Mouse (Mus musculus): Measurements from ENCODE around the gene Dbx2. TPM values are rescaled to one million over a fixed set of nuclear protein-coding genes. Genes with fewer than 3 reads are reported as not detected.

The Dbx2 gene
- total and polyA plus RNA-seq, 3 experiments: 0.14 to 1.1 (median 0.16) TPM

GRCm38 (mm10) chr15:95661718-95662117, 6.0 kb upstream of the Dbx2 start:
- Histone ChIP-seq H3K27me3 (ENCODE audit: insufficient read depth, low read length) (no peaks in the 10 kb centered on the region), H3K9me3 (replicated peaks) (no peaks in the 10 kb centered on the region), H3K36me3 (replicated peaks) (no peaks in the 10 kb centered on the region), H3K4me1 (ENCODE audit: insufficient read depth, low read depth, low read length) (peaks cover 45% of the 10 kb centered on the region), H3K4me3 (ENCODE audit: low read depth, low read length) (no peak overlapping the region)
- no peak for DNase-seq (ENCODE audit: low spot score)
- TF ChIP-seq POLR2AphosphoS5 (IDR thresholded peaks at IDR 0.05; ENCODE audit: insufficient replicate concordance, low read depth, low read length): no peak
- TF ChIP-seq GATA2 (IDR thresholded peaks at IDR 0.05; ENCODE audit: borderline replicate concordance, low read depth, low read length): no peak
- no peak for TF ChIP-seq TAL1 (conservative IDR thresholded peaks at IDR 0.05; ENCODE audit: low read depth, low read length)
- TF ChIP-seq GATA1 (IDR thresholded peaks at IDR 0.05; ENCODE audit: borderline replicate concordance, low read length): no peak
- TF ChIP-seq CTCF (IDR thresholded peaks at IDR 0.05; ENCODE audit: low read depth, low read length): no peak
- no peak for ATAC-seq (ENCODE audit: extremely low read depth, insufficient number of reproducible peaks, low FRiP score, poor library complexity, severe bottlenecking)

GRCm38 (mm10) chr15:95660368-95660767, 4.6 kb upstream of the Dbx2 start:
- ATAC-seq (ENCODE audit: extremely low read depth, insufficient number of reproducible peaks, low FRiP score, poor library complexity, severe bottlenecking) (peak; percentile 96), DNase-seq (ENCODE audit: low spot score) (peak; percentile 54)
- Histone ChIP-seq H3K36me3 (replicated peaks) (no peaks in the 10 kb centered on the region), H3K4me3 (ENCODE audit: low read depth, low read length) (no peak overlapping the region; the same call in 1 of the 2 replicates), H3K4me1 (ENCODE audit: insufficient read depth, low read depth, low read length) (peaks cover 49% of the 10 kb centered on the region), H3K27me3 (ENCODE audit: insufficient read depth, low read length) (no peaks in the 10 kb centered on the region), H3K9me3 (replicated peaks) (no peaks in the 10 kb centered on the region)
- TF ChIP-seq CTCF (IDR thresholded peaks at IDR 0.05; ENCODE audit: low read depth, low read length): no peak
- TF ChIP-seq GATA2 (IDR thresholded peaks at IDR 0.05; ENCODE audit: borderline replicate concordance, low read depth, low read length): peak; percentile 95
- no peak for TF ChIP-seq GATA1 (IDR thresholded peaks at IDR 0.05; ENCODE audit: borderline replicate concordance, low read length)
- no peak for TF ChIP-seq POLR2AphosphoS5 (IDR thresholded peaks at IDR 0.05; ENCODE audit: insufficient replicate concordance, low read depth, low read length)
- peak; percentile 99 for TF ChIP-seq TAL1 (conservative IDR thresholded peaks at IDR 0.05; ENCODE audit: low read depth, low read length)

DNA sequence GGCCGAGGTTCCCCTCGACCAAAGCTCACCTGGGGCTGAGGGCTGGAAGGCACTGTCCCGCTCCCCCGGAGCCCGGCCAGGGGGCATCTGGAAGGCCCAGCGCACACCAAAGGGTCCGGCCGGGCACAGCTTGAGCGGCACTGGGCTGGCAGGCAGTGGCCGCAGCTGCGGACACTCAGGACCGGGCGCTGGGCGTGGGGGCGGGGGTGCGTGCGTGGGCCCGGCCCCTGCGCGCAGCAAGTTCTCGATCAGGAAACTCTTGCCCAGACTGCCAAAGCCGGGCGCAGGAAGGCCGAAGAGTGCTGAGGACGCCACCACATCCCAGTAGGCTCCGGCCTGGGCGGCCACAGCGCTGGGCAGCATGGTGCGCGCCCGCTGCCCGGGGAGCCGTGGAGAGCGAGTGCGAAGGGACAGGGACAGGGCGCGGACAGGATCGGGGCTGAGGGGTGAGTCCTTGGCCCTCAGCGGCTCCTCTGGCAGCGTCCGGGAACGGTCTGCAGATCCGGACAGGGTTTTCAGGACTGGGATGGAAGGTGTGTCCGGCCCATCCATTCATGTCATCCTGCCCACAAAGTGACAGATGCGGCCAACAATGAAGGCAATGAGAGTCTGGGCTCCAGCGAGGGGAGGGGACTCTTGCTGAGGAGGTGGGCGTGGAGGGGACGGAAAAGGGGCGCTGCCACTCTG, 1.4 kb downstream of the Dbx2 start:
- ATAC-seq (ENCODE audit: extremely low read depth, insufficient number of reproducible peaks, low FRiP score, poor library complexity, severe bottlenecking) (no peak), DNase-seq (ENCODE audit: low spot score) (no peak)
- H3K4me1 ChIP-seq (ENCODE audit: insufficient read depth, low read depth, low read length): peaks cover 65% of the 10 kb centered on the region
- no peaks in the 10 kb centered on the region for H3K27me3 ChIP-seq (ENCODE audit: insufficient read depth, low read length)
- H3K36me3 ChIP-seq (replicated peaks): no peaks in the 10 kb centered on the region
- TF ChIP-seq TAL1 (conservative IDR thresholded peaks at IDR 0.05; ENCODE audit: low read depth, low read length) (no peak), CTCF (IDR thresholded peaks at IDR 0.05; ENCODE audit: low read depth, low read length) (no peak), GATA2 (IDR thresholded peaks at IDR 0.05; ENCODE audit: borderline replicate concordance, low read depth, low read length) (no peak), GATA1 (IDR thresholded peaks at IDR 0.05; ENCODE audit: borderline replicate concordance, low read length) (no peak), POLR2AphosphoS5 (IDR thresholded peaks at IDR 0.05; ENCODE audit: insufficient replicate concordance, low read depth, low read length) (no peak)
- peaks cover 12% of the 10 kb centered on the region for H3K9me3 ChIP-seq (replicated peaks)
- peak overlapping the region; percentile 2; the same call in 1 of the 2 replicates for H3K4me3 ChIP-seq (ENCODE audit: low read depth, low read length)

- Histone ChIP-seq H3K4me3 (ENCODE audit: low read depth, low read length) (no peak overlapping the region; the same call in 1 of the 2 replicates), H3K27me3 (ENCODE audit: insufficient read depth, low read length) (no peaks in the 10 kb centered on the region), H3K4me1 (ENCODE audit: insufficient read depth, low read depth, low read length) (peaks cover 64% of the 10 kb centered on the region), H3K36me3 (replicated peaks) (no peaks in the 10 kb centered on the region), H3K9me3 (replicated peaks) (peaks cover 12% of the 10 kb centered on the region)
- TF ChIP-seq TAL1 (conservative IDR thresholded peaks at IDR 0.05; ENCODE audit: low read depth, low read length) (no peak), GATA2 (IDR thresholded peaks at IDR 0.05; ENCODE audit: borderline replicate concordance, low read depth, low read length) (no peak), CTCF (IDR thresholded peaks at IDR 0.05; ENCODE audit: low read depth, low read length) (no peak), POLR2AphosphoS5 (IDR thresholded peaks at IDR 0.05; ENCODE audit: insufficient replicate concordance, low read depth, low read length) (no peak), GATA1 (IDR thresholded peaks at IDR 0.05; ENCODE audit: borderline replicate concordance, low read length) (no peak)
- DNase-seq (ENCODE audit: low spot score) (no peak), ATAC-seq (ENCODE audit: extremely low read depth, insufficient number of reproducible peaks, low FRiP score, poor library complexity, severe bottlenecking) (no peak)
Measured at GRCm38 (mm10) chr15:95653812-95654210, 1.9 kb downstream of the Dbx2 start.

- Histone ChIP-seq H3K4me1 (ENCODE audit: insufficient read depth, low read depth, low read length) (peaks cover 59% of the 10 kb centered on the region), H3K4me3 (ENCODE audit: low read depth, low read length) (no peak overlapping the region), H3K9me3 (replicated peaks) (peaks cover 12% of the 10 kb centered on the region), H3K27me3 (ENCODE audit: insufficient read depth, low read length) (no peaks in the 10 kb centered on the region), H3K36me3 (replicated peaks) (no peaks in the 10 kb centered on the region)
- DNase-seq (ENCODE audit: low spot score): no peak
- no peak for TF ChIP-seq TAL1 (conservative IDR thresholded peaks at IDR 0.05; ENCODE audit: low read depth, low read length)
- no peak for TF ChIP-seq GATA2 (IDR thresholded peaks at IDR 0.05; ENCODE audit: borderline replicate concordance, low read depth, low read length)
- no peak for TF ChIP-seq POLR2AphosphoS5 (IDR thresholded peaks at IDR 0.05; ENCODE audit: insufficient replicate concordance, low read depth, low read length)
- no peak for TF ChIP-seq GATA1 (IDR thresholded peaks at IDR 0.05; ENCODE audit: borderline replicate concordance, low read length)
- no peak for TF ChIP-seq CTCF (IDR thresholded peaks at IDR 0.05; ENCODE audit: low read depth, low read length)
- no peak for ATAC-seq (ENCODE audit: extremely low read depth, insufficient number of reproducible peaks, low FRiP score, poor library complexity, severe bottlenecking)
Measured at GRCm38 (mm10) chr15:95652898-95653707, 2.7 kb downstream of the Dbx2 start.

DNA sequence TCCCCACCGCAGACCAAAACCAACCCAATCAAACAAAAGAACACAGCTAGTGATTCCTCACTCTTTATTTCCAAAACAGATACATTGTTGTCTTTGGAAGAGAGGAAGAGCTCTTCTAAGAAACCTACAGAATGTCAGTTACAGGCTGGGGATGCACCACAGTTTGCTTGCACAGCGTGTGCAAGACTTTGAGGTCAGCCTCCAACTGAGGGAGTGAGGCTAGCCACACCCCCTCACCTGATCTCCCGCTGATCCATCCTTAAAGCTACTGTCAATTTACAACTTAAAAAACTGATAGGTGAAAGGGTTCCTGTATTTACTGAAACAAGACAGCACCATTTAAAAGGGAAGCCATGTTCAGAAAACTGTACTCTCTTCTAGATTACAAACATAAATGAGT, 3.9 kb downstream of the Dbx2 start:
- H3K27me3 ChIP-seq (ENCODE audit: insufficient read depth, low read length): no peaks in the 10 kb centered on the region
- no peak for ATAC-seq (ENCODE audit: extremely low read depth, insufficient number of reproducible peaks, low FRiP score, poor library complexity, severe bottlenecking)
- peaks cover 12% of the 10 kb centered on the region for H3K9me3 ChIP-seq (replicated peaks)
- H3K4me3 ChIP-seq (ENCODE audit: low read depth, low read length): no peak overlapping the region
- H3K4me1 ChIP-seq (ENCODE audit: insufficient read depth, low read depth, low read length): peaks cover 56% of the 10 kb centered on the region
- no peaks in the 10 kb centered on the region for H3K36me3 ChIP-seq (replicated peaks)
- no peak for TF ChIP-seq GATA2 (IDR thresholded peaks at IDR 0.05; ENCODE audit: borderline replicate concordance, low read depth, low read length)
- TF ChIP-seq POLR2AphosphoS5 (IDR thresholded peaks at IDR 0.05; ENCODE audit: insufficient replicate concordance, low read depth, low read length): no peak
- no peak for TF ChIP-seq GATA1 (IDR thresholded peaks at IDR 0.05; ENCODE audit: borderline replicate concordance, low read length)
- TF ChIP-seq CTCF (IDR thresholded peaks at IDR 0.05; ENCODE audit: low read depth, low read length): no peak
- no peak for TF ChIP-seq TAL1 (conservative IDR thresholded peaks at IDR 0.05; ENCODE audit: low read depth, low read length)
- peak; percentile 12 for DNase-seq (ENCODE audit: low spot score)

Measured in G1E (cell line).